Mouse (Mus musculus) thymus, postnatal 10 days (tissue): ENCODE data around the gene Actn1.
A peak's percentile ranks its signal among the peaks of the same experiment; 100 is the strongest.

Experiments used
- DNase-seq, 2 experiments: peaks; one replicate each; pipeline ENCODE4 v3.0.0; 2021; ENCODE audit warnings: low spot score in 2 of 2

Actn1 gene

GRCm38 (mm10) chr12:80227835-80228234 lies 32.3 kb downstream of the Actn1 start:
- DNase-seq = peak in 1 of 2 experiments; percentile 32

GRCm38 (mm10) chr12:80226101-80226500 lies 34.1 kb downstream of the Actn1 start:
- DNase-seq = no peak

- DNase-seq = no peak
Measured at GRCm38 (mm10) chr12:80224241-80224731, 35.9 kb downstream of the Actn1 start.

GRCm38 (mm10) chr12:80223511-80223910 lies 36.7 kb downstream of the Actn1 start:
- DNase-seq = no peak

GRCm38 (mm10) chr12:80222473-80222872 lies 37.7 kb downstream of the Actn1 start:
- DNase-seq = no peak

GRCm38 (mm10) chr12:80220260-80221038 lies 39.7 kb downstream of the Actn1 start:
- no peak for DNase-seq

GRCm38 (mm10) chr12:80218784-80219183 lies 41.4 kb downstream of the Actn1 start:
- no peak for DNase-seq

- no peak for DNase-seq
Measured at GRCm38 (mm10) chr12:80218045-80218611, 42.0 kb downstream of the Actn1 start.

- no peak for DNase-seq
Measured at GRCm38 (mm10) chr12:80217049-80217448, 43.1 kb downstream of the Actn1 start.

- no peak for DNase-seq
Measured at GRCm38 (mm10) chr12:80216258-80216881, 43.8 kb downstream of the Actn1 start.

- no peak for DNase-seq
Measured at GRCm38 (mm10) chr12:80213810-80214209, 46.4 kb downstream of the Actn1 start.

- no peak for DNase-seq
Measured at GRCm38 (mm10) chr12:80213263-80213662, 46.9 kb downstream of the Actn1 start.

- no peak for DNase-seq
Measured at GRCm38 (mm10) chr12:80210791-80211612, 49.2 kb downstream of the Actn1 start.

- no peak for DNase-seq
Measured at GRCm38 (mm10) chr12:80209914-80210313, 50.3 kb downstream of the Actn1 start.

GRCm38 (mm10) chr12:80208126-80208820 lies 51.9 kb downstream of the Actn1 start:
- no peak for DNase-seq

- DNase-seq = no peak
Measured at GRCm38 (mm10) chr12:80203284-80203683, 56.9 kb downstream of the Actn1 start.

- no peak for DNase-seq
Measured at GRCm38 (mm10) chr12:80199738-80200137, 60.4 kb downstream of the Actn1 start.

- DNase-seq = peak; percentile 56 to 90
Measured at GRCm38 (mm10) chr12:80198487-80198886, 61.7 kb downstream of the Actn1 start.

GRCm38 (mm10) chr12:80197343-80197742 lies 62.8 kb downstream of the Actn1 start:
- peak in 1 of 2 experiments; percentile 56 for DNase-seq

- no peak for DNase-seq
Measured at GRCm38 (mm10) chr12:80191806-80192205, 68.4 kb downstream of the Actn1 start.

GRCm38 (mm10) chr12:80191371-80191770 lies 68.8 kb downstream of the Actn1 start:
- DNase-seq = no peak
